Mouse (Mus musculus) thymus, postnatal 0 days (tissue): ENCODE measurements at regions not wholly inside any gene's neighbourhood (a gene's known extent, or its start where the extent isn't known, plus 50 kb on each side); places are given as distances from the start of the nearest gene placed in this dataset.
"Not testable (repeated sequence)": the region's sequence is repeated elsewhere in the genome, so short reads cannot be mapped to it uniquely, and the experiment has no call there.

Source experiments
- DNase-seq: peaks from one replicate; pipeline ENCODE4 v3.0.0-alpha.2; 2015; ENCODE audit warnings: low spot score

GRCm38 (mm10) chr4:3497392-3497791, 312.2 kb upstream of the Vmn1r3 start:
- not testable (repeated sequence) for DNase-seq

DNA sequence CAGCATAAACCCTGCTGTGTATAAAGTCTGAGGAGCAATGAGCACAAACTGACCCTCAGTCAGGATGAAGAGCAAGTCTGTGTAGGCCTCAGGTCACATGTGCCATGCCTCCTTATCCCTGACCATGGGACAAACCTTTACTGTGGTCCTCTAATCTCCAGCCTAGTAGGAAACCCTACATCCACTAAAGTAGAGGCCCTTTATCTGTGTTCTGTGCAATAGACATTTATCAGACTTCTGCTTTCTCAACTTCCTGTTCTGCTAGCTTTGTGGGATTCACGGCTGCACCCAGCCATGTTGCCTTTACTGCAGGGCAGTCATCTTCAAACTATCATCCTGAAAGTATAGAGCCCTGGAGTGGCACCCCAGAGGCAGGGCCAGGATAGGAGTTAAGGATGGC, 310.8 kb upstream of the Vmn1r3 start:
- DNase-seq: not testable (repeated sequence)

- not testable (repeated sequence) for DNase-seq
Observed at GRCm38 (mm10) chr4:3494123-3494681, 309.0 kb upstream of the Vmn1r3 start.

DNA sequence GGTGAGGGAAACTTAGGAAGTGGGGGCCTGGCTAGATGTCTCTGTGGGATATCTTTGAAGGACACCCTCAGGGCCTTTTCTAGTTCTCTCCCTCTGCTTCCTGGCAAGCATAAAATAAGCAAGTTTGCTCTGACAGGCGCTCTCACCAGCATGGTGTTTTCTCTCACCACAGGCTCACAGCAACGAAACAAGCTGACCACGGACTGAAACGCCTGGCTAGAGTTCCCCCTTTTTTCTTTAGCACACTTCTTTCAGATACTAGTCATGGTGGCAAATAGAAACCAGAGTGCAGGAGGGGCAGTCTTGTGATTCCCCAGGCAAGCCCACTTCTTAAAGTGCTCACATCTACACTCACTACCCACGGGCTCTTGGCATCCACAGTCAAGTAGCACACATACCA, 305.7 kb upstream of the Vmn1r3 start:
- DNase-seq: not testable (repeated sequence)

GRCm38 (mm10) chr4:3482092-3482491, 296.9 kb upstream of the Vmn1r3 start:
- DNase-seq: no peak

- DNase-seq: no peak
Observed at GRCm38 (mm10) chr4:3456773-3457172, 271.6 kb upstream of the Vmn1r3 start.

GRCm38 (mm10) chr4:3437380-3437779, 252.2 kb upstream of the Vmn1r3 start:
- DNase-seq: not testable (repeated sequence)

- DNase-seq: no peak
Observed at GRCm38 (mm10) chr4:3427968-3428367, 242.8 kb upstream of the Vmn1r3 start.

GRCm38 (mm10) chr4:3419920-3420499, 234.9 kb upstream of the Vmn1r3 start:
- DNase-seq: peak; percentile 5

DNA sequence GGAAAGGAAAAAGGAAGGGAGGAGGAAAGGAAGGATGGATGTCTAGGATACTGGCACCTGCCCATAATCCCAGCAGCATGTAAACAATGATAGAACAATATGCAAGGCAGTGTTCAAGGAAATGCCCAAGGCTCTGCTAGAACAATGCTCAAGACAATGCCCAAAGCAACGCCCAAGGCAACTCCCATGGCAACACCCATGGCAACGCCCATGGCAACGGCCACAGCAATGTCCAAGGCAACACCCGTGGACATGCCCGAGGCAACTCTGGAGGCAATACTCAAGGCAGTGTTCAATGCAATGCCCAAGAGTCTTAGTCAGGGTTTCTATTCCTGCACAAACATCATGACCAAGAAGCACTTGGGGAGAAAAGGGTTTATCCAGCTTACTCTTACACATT, 231.5 kb upstream of the Vmn1r3 start:
- no peak for DNase-seq

DNA sequence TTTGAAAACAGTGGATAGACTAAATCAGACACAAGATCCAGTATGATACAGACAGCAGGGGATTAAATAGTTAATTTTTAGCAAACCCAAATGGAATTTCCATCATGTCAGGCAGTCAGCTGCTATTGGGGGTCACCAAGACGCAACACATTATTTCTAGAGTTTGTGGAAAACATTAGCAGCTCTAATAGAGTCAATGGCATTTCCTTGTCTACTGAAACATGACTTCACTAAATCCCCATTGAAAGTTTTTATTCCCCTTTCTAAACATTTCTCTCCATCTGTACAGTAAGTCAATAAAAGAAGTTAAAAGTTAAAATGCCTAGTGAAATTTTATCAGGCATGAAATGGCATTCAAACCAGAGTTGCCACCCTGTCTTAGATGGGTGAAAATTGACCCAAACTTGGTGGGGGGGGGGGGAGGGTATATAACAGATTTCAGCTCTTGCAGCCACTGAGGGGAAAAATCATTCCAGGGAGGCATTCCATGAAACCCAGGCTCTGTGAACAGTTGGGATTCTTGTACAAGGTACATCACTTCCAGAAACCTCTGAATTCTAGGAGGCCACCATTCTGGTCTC, 229.4 kb upstream of the Vmn1r3 start:
- not testable (repeated sequence) for DNase-seq

GRCm38 (mm10) chr4:3413493-3414441, 228.6 kb upstream of the Vmn1r3 start:
- DNase-seq: no peak

GRCm38 (mm10) chr4:3412323-3412722, 227.2 kb upstream of the Vmn1r3 start:
- not testable (repeated sequence) for DNase-seq

DNA sequence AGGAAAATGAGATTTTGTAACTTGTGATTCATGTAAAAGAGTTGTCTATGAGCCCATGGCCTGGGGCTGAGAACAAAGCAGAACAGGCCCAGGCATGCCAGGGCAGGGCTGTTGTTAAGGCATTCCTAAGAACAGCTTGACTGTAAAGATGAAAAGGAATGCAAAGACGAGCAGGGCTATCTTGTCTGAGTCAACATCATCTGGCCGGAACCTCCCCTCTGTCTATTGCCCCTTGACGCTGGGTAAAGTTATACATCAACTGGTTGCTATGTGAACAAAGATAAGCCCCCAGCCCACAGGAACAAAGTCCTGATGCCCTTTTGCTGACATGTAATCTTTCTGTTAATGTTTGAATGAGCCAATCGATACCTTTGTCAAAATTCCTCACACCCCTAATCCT, 217.7 kb upstream of the Vmn1r3 start:
- DNase-seq: not testable (repeated sequence)

- not testable (repeated sequence) for DNase-seq
Observed at GRCm38 (mm10) chr4:3401766-3402165, 216.6 kb upstream of the Vmn1r3 start.

- DNase-seq: not testable (repeated sequence)
Observed at GRCm38 (mm10) chr4:3391579-3391978, 206.4 kb upstream of the Vmn1r3 start.

DNA sequence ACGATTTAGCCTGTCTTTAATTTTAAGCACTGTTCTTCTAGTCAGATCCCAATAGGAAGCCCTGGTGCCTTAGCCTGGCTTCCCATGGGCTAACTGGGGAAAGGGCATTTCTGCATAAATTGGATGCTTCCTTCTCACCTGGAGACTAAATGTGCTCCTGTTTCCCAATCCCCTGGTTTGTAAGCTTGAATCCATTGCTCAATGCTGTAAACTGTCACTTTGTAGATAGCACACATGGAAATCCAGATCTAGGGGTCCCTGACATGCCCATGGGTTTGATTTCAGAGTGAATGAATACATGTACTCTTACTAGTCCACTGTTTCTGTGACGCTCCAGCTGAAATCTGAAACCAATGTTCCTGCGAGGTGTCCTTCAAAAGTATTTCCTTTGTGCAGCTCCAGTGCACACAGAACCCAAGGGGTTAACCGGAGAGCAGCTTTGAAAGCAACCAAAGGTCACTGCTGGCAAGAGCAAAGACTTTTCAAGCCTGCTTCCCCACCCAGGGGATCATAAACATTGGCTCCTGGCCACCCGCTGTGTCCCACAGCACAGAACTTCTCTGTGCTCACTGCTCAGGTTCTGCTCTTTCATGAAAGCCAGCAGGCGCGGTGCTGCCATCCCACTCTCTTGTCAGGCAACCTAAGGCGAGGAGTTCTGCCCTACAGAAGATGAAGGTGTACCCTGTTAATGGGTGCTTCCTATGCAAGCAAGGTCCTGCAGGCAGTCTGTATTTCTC, 188.0 kb upstream of the Vmn1r3 start:
- DNase-seq: not testable (repeated sequence)

DNA sequence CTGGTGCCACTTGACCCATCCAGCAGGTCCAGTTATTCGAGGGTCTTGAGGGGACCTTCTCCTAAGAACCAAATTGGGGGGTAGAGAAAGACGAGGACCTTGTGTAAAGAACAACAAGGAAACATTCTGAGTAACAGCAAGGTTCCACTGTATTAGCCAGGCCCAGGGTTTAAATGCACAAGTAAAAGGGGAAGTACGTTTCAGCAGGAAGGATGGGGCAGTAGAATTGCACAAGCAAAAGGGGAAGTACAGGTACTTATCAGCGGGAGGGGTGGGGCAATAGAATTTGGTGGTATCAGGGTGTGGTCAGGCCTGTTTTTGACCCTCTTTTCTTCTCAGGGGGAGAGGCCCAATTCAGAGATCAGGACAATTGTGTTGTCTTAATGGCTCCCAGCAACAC, 182.9 kb upstream of the Vmn1r3 start:
- not testable (repeated sequence) for DNase-seq

DNA sequence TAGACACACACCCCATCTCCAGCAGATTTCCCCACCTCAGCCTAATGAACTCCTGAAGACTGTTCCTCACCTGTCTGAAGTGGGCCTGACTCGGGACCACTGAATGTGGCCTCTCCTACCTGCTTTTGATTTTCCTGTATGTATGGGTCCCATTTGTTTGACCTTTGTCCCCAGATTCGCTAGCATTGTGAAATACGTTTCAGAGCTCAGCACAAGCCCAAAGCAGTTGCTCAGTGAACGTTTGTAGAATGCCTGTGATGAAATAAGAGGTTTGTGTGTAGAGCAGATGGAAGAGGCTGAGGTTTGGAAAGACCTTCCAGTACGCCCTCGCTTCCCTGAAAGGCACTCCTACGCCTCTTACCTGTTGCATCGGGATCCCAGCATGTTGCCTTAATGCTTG, 158.3 kb upstream of the Vmn1r3 start:
- DNase-seq: not testable (repeated sequence)

GRCm38 (mm10) chr4:3342696-3343095, 157.5 kb upstream of the Vmn1r3 start:
- not testable (repeated sequence) for DNase-seq

DNA sequence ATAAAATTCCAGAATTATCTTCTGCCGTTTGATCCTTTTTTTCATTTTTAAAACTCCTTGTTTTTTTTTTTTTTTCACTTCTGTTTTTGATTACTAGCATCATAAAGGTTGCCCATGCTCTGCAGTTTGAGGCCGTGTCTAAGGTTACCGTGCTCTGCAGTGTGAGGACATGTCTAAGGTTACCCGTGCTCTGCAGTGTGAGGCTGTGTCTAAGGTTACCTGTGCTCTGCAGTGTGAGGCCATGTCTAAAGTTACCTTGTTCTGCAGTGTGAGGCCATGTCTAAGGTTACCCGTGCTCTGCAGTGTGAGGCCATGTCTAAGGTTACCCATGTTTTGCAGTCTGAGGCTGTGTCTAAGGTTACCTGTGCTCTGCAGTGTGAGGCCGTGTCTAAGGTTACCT, 157.0 kb upstream of the Vmn1r3 start:
- DNase-seq: not testable (repeated sequence)
